Mouse (Mus musculus): ENCODE measurements at regions not wholly inside any gene's neighbourhood (a gene's known extent, or its start where the extent isn't known, plus 50 kb on each side); places are given as distances from the start of the nearest gene placed in this dataset.
A peak's percentile ranks its signal among the peaks of the same experiment; 100 is the strongest.
"Not testable (repeated sequence)": the region's sequence is repeated elsewhere in the genome, so short reads cannot be mapped to it uniquely, and the experiment has no call there.

DNA sequence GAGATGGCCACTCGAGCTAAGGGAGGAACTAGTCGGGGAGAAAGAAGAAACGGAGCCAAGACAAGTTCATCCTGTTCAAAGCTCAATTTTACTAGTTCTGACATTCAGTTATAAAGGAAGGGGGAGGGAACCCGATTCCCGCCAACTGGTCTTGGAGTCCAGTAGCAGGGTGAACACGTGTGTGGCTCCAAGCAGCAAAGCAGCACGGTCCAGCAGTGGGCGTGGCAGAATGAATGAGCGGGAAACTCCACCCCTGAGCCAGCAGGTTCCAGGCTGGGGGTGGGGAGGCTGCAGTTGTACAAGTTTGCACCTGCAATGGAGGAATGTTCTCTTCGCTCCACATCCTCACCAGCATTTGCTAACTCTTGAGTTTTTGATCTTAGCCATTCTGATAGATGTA, 108.8 kb upstream of the Adgrf1 start:
- not testable (repeated sequence) for H3K4me3 ChIP-seq (ENCODE audit: low read depth, low read length); ATAC-seq (ENCODE audit: low FRiP score); H3K4me1 ChIP-seq (ENCODE audit: control insufficient read depth, insufficient read depth, low read length); H3K4me2 ChIP-seq; H3K27ac ChIP-seq (ENCODE audit: low read depth, low read length); H3K9ac ChIP-seq (ENCODE audit: low read length); H3K36me3 ChIP-seq (ENCODE audit: control insufficient read depth, insufficient read depth, low read length); DNase-seq (ENCODE audit: low spot score, missing footprints); H3K9me3 ChIP-seq (ENCODE audit: control insufficient read depth, low read length); H3K27me3 ChIP-seq (ENCODE audit: control insufficient read depth, insufficient read depth, low read length)
- WGBS: 75% methylated on average over 8 of the region's 10 CpGs

DNA sequence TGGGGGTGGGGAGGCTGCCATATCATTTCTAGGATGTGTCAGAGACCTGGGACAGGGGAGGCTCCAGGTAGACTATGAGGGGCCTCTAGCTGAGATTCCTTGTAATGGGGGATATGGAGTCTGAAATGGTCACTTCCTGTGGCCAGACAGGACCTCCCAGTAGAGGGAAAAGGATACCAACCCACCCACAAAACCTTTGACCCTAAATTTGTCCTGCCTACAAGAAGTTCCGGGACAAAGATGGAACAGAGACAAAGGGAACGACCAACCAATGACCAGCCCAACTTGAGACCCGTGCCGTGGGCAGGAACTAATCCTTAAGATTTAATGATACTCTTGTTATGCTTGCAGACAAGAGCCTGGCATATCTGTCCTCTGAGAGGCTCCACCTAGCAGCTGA, 107.0 kb upstream of the Adgrf1 start:
- Histone ChIP-seq H3K36me3 (ENCODE audit: control insufficient read depth, insufficient read depth, low read length) (no peaks in the 10 kb centered on the region), H3K4me2 (no peak overlapping the region), H3K27me3 (ENCODE audit: control insufficient read depth, insufficient read depth, low read length) (no peaks in the 10 kb centered on the region), H3K27ac (ENCODE audit: low read depth, low read length) (no peak overlapping the region), H3K4me3 (ENCODE audit: low read depth, low read length) (no peak overlapping the region), H3K9ac (ENCODE audit: low read length) (no peak overlapping the region), H3K4me1 (ENCODE audit: control insufficient read depth, insufficient read depth, low read length) (0 out of 2 replicates have a peak, but pooled peaks cover 2% of the 10 kb centered on the region), H3K9me3 (ENCODE audit: control insufficient read depth, low read length) (no peaks in the 10 kb centered on the region)
- 80% methylated on average over 4 of the region's 4 CpGs for WGBS
- ATAC-seq (ENCODE audit: low FRiP score): no peak
- DNase-seq (ENCODE audit: low spot score, missing footprints): no peak

- DNase-seq (ENCODE audit: low spot score, missing footprints) (no peak), ATAC-seq (ENCODE audit: low FRiP score) (no peak)
- no peaks in the 10 kb centered on the region for H3K4me1 ChIP-seq (ENCODE audit: control insufficient read depth, insufficient read depth, low read length)
- H3K27me3 ChIP-seq (ENCODE audit: control insufficient read depth, insufficient read depth, low read length): no peaks in the 10 kb centered on the region
- no peak overlapping the region for H3K9ac ChIP-seq (ENCODE audit: low read length)
- H3K4me2 ChIP-seq: no peak overlapping the region
- no peak overlapping the region for H3K27ac ChIP-seq (ENCODE audit: low read depth, low read length)
- WGBS: 73% methylated on average over 4 of the region's 4 CpGs
- H3K4me3 ChIP-seq (ENCODE audit: low read depth, low read length): no peak overlapping the region
- no peaks in the 10 kb centered on the region for H3K9me3 ChIP-seq (ENCODE audit: control insufficient read depth, low read length)
- H3K36me3 ChIP-seq (ENCODE audit: control insufficient read depth, insufficient read depth, low read length): no peaks in the 10 kb centered on the region
These were observed 104.0 kb upstream of the Adgrf1 start for GRCm38 (mm10) chr17:43166091-43166490.

DNA sequence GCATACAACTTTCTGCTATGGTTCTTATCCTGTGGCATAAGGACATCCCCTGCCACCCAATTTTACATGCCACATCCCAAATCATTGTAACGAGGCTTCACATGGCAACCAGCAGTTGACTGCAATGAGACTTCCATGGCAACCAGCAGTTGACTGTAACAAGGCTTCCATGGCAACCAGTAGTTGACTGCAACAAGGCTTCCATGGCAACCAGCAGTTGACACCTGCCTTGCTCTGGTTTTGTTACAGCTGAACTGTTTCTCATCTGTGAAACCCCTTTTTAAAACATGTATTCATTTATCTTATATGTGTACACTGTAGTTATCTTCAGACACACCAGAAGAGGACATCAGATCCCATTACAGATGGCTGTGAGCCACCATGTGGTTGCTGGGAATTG, 100.7 kb upstream of the Adgrf1 start:
- H3K4me1 ChIP-seq (ENCODE audit: control insufficient read depth, insufficient read depth, low read length): no peaks in the 10 kb centered on the region
- WGBS: 63% methylated on average over 1 of the region's 1 CpGs
- ATAC-seq (ENCODE audit: low FRiP score) (no peak), DNase-seq (ENCODE audit: low spot score, missing footprints) (no peak)
- no peak overlapping the region for H3K9ac ChIP-seq (ENCODE audit: low read length)
- no peak overlapping the region for H3K4me2 ChIP-seq
- H3K4me3 ChIP-seq (ENCODE audit: low read depth, low read length): no peak overlapping the region
- no peaks in the 10 kb centered on the region for H3K36me3 ChIP-seq (ENCODE audit: control insufficient read depth, insufficient read depth, low read length)
- no peaks in the 10 kb centered on the region for H3K27me3 ChIP-seq (ENCODE audit: control insufficient read depth, insufficient read depth, low read length)
- no peaks in the 10 kb centered on the region for H3K9me3 ChIP-seq (ENCODE audit: control insufficient read depth, low read length)
- no peak overlapping the region for H3K27ac ChIP-seq (ENCODE audit: low read depth, low read length)

GRCm38 (mm10) chr17:43172657-43173165, 97.4 kb upstream of the Adgrf1 start:
- Histone ChIP-seq H3K9me3 (ENCODE audit: control insufficient read depth, low read length) (no peaks in the 10 kb centered on the region), H3K9ac (ENCODE audit: low read length) (no peak overlapping the region), H3K27me3 (ENCODE audit: control insufficient read depth, insufficient read depth, low read length) (no peaks in the 10 kb centered on the region), H3K36me3 (ENCODE audit: control insufficient read depth, insufficient read depth, low read length) (no peaks in the 10 kb centered on the region), H3K4me2 (no peak overlapping the region), H3K4me3 (ENCODE audit: low read depth, low read length) (no peak overlapping the region), H3K27ac (ENCODE audit: low read depth, low read length) (no peak overlapping the region), H3K4me1 (ENCODE audit: control insufficient read depth, insufficient read depth, low read length) (no peaks in the 10 kb centered on the region)
- ATAC-seq (ENCODE audit: low FRiP score) (no peak), DNase-seq (ENCODE audit: low spot score, missing footprints) (no peak)
- WGBS: 85% methylated on average over 6 of the region's 6 CpGs

DNA sequence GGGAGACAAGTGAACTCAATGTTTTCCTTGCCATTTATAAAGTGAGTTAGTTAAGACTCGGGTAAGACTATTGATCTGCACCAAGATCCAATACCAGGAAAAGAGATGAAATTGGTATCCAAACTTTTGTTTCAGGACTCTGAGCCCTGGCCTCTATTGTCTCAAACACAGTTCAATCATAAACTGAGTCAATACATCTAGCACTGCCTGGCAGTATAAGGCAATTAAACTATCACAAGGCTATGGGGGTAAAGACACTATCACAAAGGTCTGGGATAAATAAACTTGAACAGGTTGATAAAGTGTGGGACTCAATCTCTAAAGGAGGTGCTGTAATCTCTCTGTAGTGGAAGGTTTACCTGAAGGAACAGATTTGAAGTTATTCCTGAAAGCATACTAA, 95.3 kb upstream of the Adgrf1 start:
- H3K27me3 ChIP-seq (ENCODE audit: control insufficient read depth, insufficient read depth, low read length): no peaks in the 10 kb centered on the region
- DNase-seq (ENCODE audit: low spot score, missing footprints): no peak
- H3K4me2 ChIP-seq: no peak overlapping the region
- WGBS: 79% methylated on average over 1 of the region's 1 CpGs
- no peak overlapping the region for H3K9ac ChIP-seq (ENCODE audit: low read length)
- H3K4me3 ChIP-seq (ENCODE audit: low read depth, low read length): no peak overlapping the region
- no peaks in the 10 kb centered on the region for H3K4me1 ChIP-seq (ENCODE audit: control insufficient read depth, insufficient read depth, low read length)
- H3K36me3 ChIP-seq (ENCODE audit: control insufficient read depth, insufficient read depth, low read length): no peaks in the 10 kb centered on the region
- ATAC-seq (ENCODE audit: low FRiP score): no peak
- no peaks in the 10 kb centered on the region for H3K9me3 ChIP-seq (ENCODE audit: control insufficient read depth, low read length)
- H3K27ac ChIP-seq (ENCODE audit: low read depth, low read length): no peak overlapping the region

- 42% methylated on average over 1 of the region's 1 CpGs for WGBS
- DNase-seq (ENCODE audit: low spot score, missing footprints): no peak
- no peak overlapping the region for H3K4me3 ChIP-seq (ENCODE audit: low read depth, low read length)
- no peak overlapping the region for H3K9ac ChIP-seq (ENCODE audit: low read length)
- no peaks in the 10 kb centered on the region for H3K27me3 ChIP-seq (ENCODE audit: control insufficient read depth, insufficient read depth, low read length)
- H3K4me1 ChIP-seq (ENCODE audit: control insufficient read depth, insufficient read depth, low read length): no peaks in the 10 kb centered on the region
- no peaks in the 10 kb centered on the region for H3K9me3 ChIP-seq (ENCODE audit: control insufficient read depth, low read length)
- H3K4me2 ChIP-seq: no peak overlapping the region
- no peak overlapping the region for H3K27ac ChIP-seq (ENCODE audit: low read depth, low read length)
- no peak for ATAC-seq (ENCODE audit: low FRiP score)
- no peaks in the 10 kb centered on the region for H3K36me3 ChIP-seq (ENCODE audit: control insufficient read depth, insufficient read depth, low read length)
These were observed 92.9 kb upstream of the Adgrf1 start for GRCm38 (mm10) chr17:43177244-43177643.

GRCm38 (mm10) chr17:43190016-43190415, 80.1 kb upstream of the Adgrf1 start:
- no peaks in the 10 kb centered on the region for H3K27me3 ChIP-seq (ENCODE audit: control insufficient read depth, insufficient read depth, low read length)
- H3K4me1 ChIP-seq (ENCODE audit: control insufficient read depth, insufficient read depth, low read length): no peaks in the 10 kb centered on the region
- no peak overlapping the region for H3K9ac ChIP-seq (ENCODE audit: low read length)
- H3K27ac ChIP-seq (ENCODE audit: low read depth, low read length): no peak overlapping the region
- H3K4me3 ChIP-seq (ENCODE audit: low read depth, low read length): no peak overlapping the region
- no peaks in the 10 kb centered on the region for H3K36me3 ChIP-seq (ENCODE audit: control insufficient read depth, insufficient read depth, low read length)
- no peaks in the 10 kb centered on the region for H3K9me3 ChIP-seq (ENCODE audit: control insufficient read depth, low read length)
- no peak for DNase-seq (ENCODE audit: low spot score, missing footprints)
- WGBS: 63% methylated on average over 2 of the region's 2 CpGs
- H3K4me2 ChIP-seq: no peak overlapping the region
- ATAC-seq (ENCODE audit: low FRiP score): no peak

DNA sequence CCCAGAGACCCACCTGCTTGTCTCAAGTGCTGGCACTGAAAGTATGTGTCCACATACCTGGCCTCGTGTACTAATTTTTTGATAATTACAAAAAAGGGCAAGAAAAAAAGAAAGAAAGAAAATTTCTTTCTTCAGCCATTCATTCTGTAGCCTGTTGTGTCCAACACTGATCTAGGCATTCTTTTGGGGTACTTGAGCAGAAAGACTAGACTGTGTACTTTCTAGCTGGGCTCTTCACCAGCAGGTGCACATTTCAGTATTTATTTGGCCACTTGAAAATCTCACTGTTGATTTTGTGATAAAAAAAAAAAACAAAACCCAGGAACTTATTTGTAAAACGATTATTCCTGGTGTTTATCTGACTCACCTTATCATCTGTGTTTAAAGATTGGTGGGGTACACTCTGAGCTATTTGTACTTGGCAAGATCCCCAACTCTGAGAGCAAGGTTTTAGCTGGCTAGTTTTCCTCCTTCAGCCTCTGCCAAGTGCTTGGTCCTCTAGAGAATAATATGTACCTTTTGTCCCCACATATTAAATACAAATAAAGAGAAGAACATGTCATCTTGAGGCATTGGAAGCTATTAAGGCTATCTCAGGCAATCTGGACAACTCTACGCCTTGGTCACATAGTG, 79.2 kb upstream of the Adgrf1 start:
- no peaks in the 10 kb centered on the region for H3K9me3 ChIP-seq (ENCODE audit: control insufficient read depth, low read length)
- 85% methylated on average over 3 of the region's 3 CpGs for WGBS
- no peak overlapping the region for H3K9ac ChIP-seq (ENCODE audit: low read length)
- H3K27ac ChIP-seq (ENCODE audit: low read depth, low read length): no peak overlapping the region
- peak; percentile 51 for DNase-seq (ENCODE audit: low spot score, missing footprints)
- no peak overlapping the region for H3K4me3 ChIP-seq (ENCODE audit: low read depth, low read length)
- no peak overlapping the region for H3K4me2 ChIP-seq
- no peaks in the 10 kb centered on the region for H3K27me3 ChIP-seq (ENCODE audit: control insufficient read depth, insufficient read depth, low read length)
- no peaks in the 10 kb centered on the region for H3K36me3 ChIP-seq (ENCODE audit: control insufficient read depth, insufficient read depth, low read length)
- no peaks in the 10 kb centered on the region for H3K4me1 ChIP-seq (ENCODE audit: control insufficient read depth, insufficient read depth, low read length)
- no peak for ATAC-seq (ENCODE audit: low FRiP score)

Data from midbrain, embryonic 11.5 days (tissue).